Mouse (Mus musculus) intestine, embryonic 16.5 days (tissue): ENCODE results near the gene Ssbp2. TPM values are rescaled to one million over a fixed set of nuclear protein-coding genes. Genes with fewer than 3 reads are reported as not detected.
A peak's percentile ranks its signal among the peaks of the same experiment; 100 is the strongest.

Experiments
- ATAC-seq: fragments of 200-750 bp; cut with Nextera tagmentation; 2 replicates; pipeline ENCODE4 v1.8.0; 2017; ENCODE audit warnings: moderate TSS enrichment, moderate library complexity
- H3K27ac ChIP-seq: fragments of 300-500 bp; sonication (generic); 2 replicates; pipeline ENCODE4 v1.5.1; 2014; ENCODE audit warnings: mild to moderate bottlenecking, low read length
- H3K27me3 ChIP-seq: fragments of 300-500 bp; sonication (generic); replicated peaks from 2 replicates; pipeline ENCODE4 v1.6.1; 2014; ENCODE audit warnings: low read length, control low read depth, mixed read lengths; ENCODE audit not compliant: control insufficient read depth, insufficient read depth
- H3K36me3 ChIP-seq: fragments of 300-500 bp; sonication (generic); 2 replicates; pipeline ENCODE4 v1.6.1; 2014; ENCODE audit warnings: low read length, control low read depth; ENCODE audit not compliant: control insufficient read depth, insufficient read depth
- H3K4me1 ChIP-seq: fragments of 300-500 bp; sonication (generic); 2 replicates; pipeline ENCODE4 v1.6.1; 2014; ENCODE audit warnings: low read length, control low read depth, mixed read lengths; ENCODE audit not compliant: control insufficient read depth, insufficient read depth
- H3K4me2 ChIP-seq: fragments of 300-500 bp; sonication (generic); 2 replicates; pipeline ENCODE4 v1.6.1; 2014; ENCODE audit warnings: low read depth, low read length, control low read depth
- H3K4me3 ChIP-seq: fragments of 300-500 bp; sonication (generic); 2 replicates; pipeline ENCODE4 v1.5.1; 2014; ENCODE audit warnings: mild to moderate bottlenecking, low read length
- H3K9ac ChIP-seq: fragments of 300-500 bp; sonication (generic); 2 replicates; pipeline ENCODE4 v1.6.1; 2014; ENCODE audit warnings: low read depth, low read length
- H3K9me3 ChIP-seq: fragments of 300-500 bp; sonication (generic); 2 replicates; pipeline ENCODE4 v1.6.1; 2016; ENCODE audit warnings: low read length, control low read depth; ENCODE audit not compliant: control insufficient read depth
- WGBS: fragments of 180-500 bp; shearing (Covaris S2); extraction: QIAGEN DNeasy Blood & Tissue Kit; methylation state at CpG from one replicate; pipeline ENCODE4 v1.1.7; 2014; 5-methylcytosine and 5-hydroxymethylcytosine counted together
- polyA plus RNA-seq: library from polyadenylated mRNA; unstranded; fragments of >200 nt; fragmentation: Nextera tagmentation; extraction: Ambion mirVana; gene quantifications from 2 replicates; pipeline ENCODE4 v1.2.1, GENCODE M21; 2015

The Ssbp2 gene
- polyA plus RNA-seq, 1 experiment from 2014 or later = 78.7 TPM

DNA sequence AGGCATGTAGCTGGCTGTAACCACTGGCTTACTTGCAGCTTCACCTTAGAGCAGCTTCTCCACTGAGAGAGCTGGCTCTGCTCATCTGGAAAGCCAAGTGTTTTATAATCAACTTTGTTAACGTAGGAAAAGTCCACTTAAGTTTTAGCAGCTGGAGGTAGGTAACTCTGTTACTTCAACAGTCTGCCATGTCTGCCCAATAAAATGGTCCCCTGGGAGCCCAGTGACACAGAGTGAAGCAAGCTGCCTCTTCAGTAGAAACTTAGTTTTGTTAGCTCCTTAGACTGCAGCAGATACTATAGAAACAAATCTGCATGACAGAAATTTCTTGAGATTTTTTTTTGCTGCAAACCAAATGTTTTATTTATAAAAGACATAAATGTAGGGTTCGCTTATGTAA lies 202.7 kb downstream of the Ssbp2 start:
- ATAC-seq = no peak

DNA sequence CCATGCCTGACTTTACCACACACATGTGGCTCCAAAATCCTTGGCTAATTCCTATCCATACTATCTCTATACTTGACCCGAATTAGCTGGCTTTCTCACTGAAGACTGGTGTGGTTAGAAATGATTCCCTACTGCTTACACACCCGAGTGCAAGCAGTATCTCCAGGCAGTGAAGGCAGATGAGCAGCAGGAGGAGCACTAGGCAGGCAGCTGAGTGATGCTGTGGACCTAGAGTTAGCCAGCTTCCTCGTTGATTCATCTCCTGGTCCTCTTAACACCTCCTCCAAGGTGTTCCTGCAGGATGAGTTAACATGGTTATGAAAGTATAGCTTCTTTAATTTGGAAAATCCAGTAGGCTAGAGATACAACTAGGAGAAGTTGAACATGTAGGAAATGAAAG lies 213.2 kb downstream of the Ssbp2 start:
- no peak for ATAC-seq
- 67% methylated on average over 3 of the region's 3 CpGs for WGBS
- H3K36me3 ChIP-seq = no peaks in the 10 kb centered on the region
- no peak overlapping the region for H3K27ac ChIP-seq
- no peaks in the 10 kb centered on the region for H3K9me3 ChIP-seq
- no peaks in the 10 kb centered on the region for H3K27me3 ChIP-seq
- H3K4me1 ChIP-seq = no peaks in the 10 kb centered on the region
- no peak overlapping the region for H3K4me2 ChIP-seq
- H3K9ac ChIP-seq = no peak overlapping the region
- H3K4me3 ChIP-seq = no peak overlapping the region

More for the DNA sequence above, 202.7 kb downstream of the Ssbp2 start:
- no peak overlapping the region for H3K27ac ChIP-seq
- H3K4me1 ChIP-seq = no peaks in the 10 kb centered on the region
- H3K36me3 ChIP-seq = no peaks in the 10 kb centered on the region
- no peaks in the 10 kb centered on the region for H3K9me3 ChIP-seq
- no peak overlapping the region for H3K9ac ChIP-seq
- H3K4me2 ChIP-seq = no peak overlapping the region
- no peaks in the 10 kb centered on the region for H3K27me3 ChIP-seq
- 60% methylated on average over 2 of the region's 2 CpGs for WGBS
- no peak overlapping the region for H3K4me3 ChIP-seq

DNA sequence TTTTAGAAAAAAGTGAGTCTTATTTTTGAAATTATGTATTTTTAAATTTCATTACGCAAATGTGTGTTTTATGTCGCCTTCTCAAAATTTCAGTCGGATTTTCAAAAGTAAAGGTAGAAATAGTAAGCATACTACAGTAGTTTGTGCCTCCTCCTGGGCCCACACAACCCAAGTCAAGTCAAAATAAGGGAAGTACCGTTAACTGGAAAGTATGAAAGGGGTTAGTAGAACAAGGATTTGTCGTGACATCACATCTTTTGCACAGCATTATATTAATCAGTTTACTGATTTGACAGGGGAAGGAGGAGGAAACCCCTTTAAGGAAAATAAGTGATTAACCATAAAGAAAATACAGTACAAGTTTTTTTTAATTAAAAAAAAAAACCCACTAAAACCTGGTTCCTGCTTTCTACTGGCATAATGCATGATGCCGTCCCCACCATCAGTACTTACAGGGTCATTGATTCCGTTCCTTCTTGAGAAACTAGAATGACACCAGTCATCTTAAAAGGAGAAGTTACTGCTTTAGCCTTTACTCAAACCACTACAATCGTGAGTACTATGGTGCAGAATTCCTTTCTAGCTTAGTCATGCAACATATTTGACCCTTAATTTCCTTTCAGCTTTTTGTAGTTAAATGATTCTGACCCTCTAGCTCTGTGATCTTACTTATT lies 220.8 kb downstream of the Ssbp2 start:
- H3K9ac ChIP-seq = no peak overlapping the region
- 87% methylated on average over 8 of the region's 8 CpGs for WGBS
- no peak overlapping the region for H3K4me3 ChIP-seq
- H3K36me3 ChIP-seq = no peaks in the 10 kb centered on the region
- H3K4me2 ChIP-seq = no peak overlapping the region
- H3K27ac ChIP-seq = no peak overlapping the region
- H3K4me1 ChIP-seq = no peaks in the 10 kb centered on the region
- H3K27me3 ChIP-seq = no peaks in the 10 kb centered on the region
- H3K9me3 ChIP-seq = no peaks in the 10 kb centered on the region
- no peak for ATAC-seq

DNA sequence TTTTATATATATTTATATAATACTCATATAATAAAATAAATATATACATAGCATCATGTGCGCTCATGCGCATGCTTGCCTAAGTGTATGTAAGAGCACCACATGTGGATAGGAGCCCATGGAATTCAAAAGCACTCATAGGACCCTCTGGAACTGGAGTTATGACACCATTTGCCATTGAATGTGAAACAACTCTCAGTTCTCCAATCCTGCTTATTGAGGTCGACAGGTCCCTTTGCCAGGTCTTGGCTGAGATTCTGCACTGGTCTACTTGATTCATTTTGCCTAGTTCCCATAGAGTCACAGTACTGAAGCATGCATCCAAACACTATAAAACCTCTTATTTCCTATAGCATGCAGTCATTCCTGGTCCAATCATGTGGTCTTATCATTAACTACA lies 221.4 kb downstream of the Ssbp2 start:
- Histone ChIP-seq H3K4me1 (no peaks in the 10 kb centered on the region), H3K4me2 (no peak overlapping the region), H3K36me3 (no peaks in the 10 kb centered on the region), H3K27ac (no peak overlapping the region), H3K9me3 (no peaks in the 10 kb centered on the region), H3K9ac (no peak overlapping the region), H3K27me3 (no peaks in the 10 kb centered on the region), H3K4me3 (no peak overlapping the region)
- WGBS = 84% methylated on average over 3 of the region's 3 CpGs
- no peak for ATAC-seq

DNA sequence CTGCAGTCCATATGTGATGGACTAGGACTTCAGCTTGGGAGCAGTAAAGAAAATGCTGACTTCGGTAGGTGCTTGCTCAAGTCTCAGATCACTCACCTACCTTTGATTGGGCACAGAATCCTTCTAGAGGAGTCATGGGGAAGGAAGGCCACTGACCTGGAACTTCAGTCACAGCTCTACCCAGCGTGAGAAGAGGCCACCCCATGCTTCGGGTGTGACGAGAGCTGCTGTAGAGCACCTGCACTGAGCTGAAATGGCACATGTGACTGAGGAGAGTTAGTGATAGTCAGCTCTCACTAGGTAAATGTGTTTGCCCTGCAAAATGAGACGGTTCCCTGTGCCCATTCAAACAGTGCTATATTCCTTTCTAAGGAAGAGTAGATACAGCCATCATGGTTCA lies 230.0 kb downstream of the Ssbp2 start:
- no peaks in the 10 kb centered on the region for H3K27me3 ChIP-seq
- no peak overlapping the region for H3K9ac ChIP-seq
- peak; percentile 62; the same call in 1 of the 2 replicates for ATAC-seq
- no peak overlapping the region for H3K27ac ChIP-seq
- H3K4me1 ChIP-seq = no peaks in the 10 kb centered on the region
- no peak overlapping the region for H3K4me2 ChIP-seq
- 0 out of 2 replicates have a peak, but pooled peaks cover 3% of the 10 kb centered on the region for H3K36me3 ChIP-seq
- H3K4me3 ChIP-seq = no peak overlapping the region
- H3K9me3 ChIP-seq = no peaks in the 10 kb centered on the region
- WGBS = 80% methylated on average over 5 of the region's 5 CpGs

DNA sequence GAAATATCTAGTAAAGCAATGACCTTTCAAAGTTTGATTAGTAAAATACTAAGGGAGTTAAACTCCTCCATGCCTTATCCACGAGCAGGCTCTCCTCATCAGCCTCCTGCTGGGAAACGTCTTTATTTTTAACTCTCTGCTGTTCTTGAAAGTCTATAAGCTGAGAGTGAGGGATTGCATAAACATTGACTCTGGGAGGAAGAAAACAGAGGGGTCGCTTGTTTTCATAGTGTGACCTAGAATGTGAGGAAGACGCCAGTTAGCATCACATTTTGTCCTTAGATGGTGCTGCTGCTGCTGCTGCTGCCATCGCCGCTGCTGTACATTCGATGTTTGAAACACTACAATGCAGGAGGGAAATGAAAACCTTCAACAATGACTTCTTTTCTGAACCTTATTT lies 233.5 kb downstream of the Ssbp2 start:
- Histone ChIP-seq H3K9me3 (no peaks in the 10 kb centered on the region), H3K27me3 (no peaks in the 10 kb centered on the region), H3K9ac (no peak overlapping the region), H3K27ac (no peak overlapping the region), H3K36me3 (0 out of 2 replicates have a peak, but pooled peaks cover 3% of the 10 kb centered on the region), H3K4me1 (no peaks in the 10 kb centered on the region), H3K4me2 (no peak overlapping the region), H3K4me3 (no peak overlapping the region)
- ATAC-seq = no peak
- 49% methylated on average over 7 of the region's 7 CpGs for WGBS

DNA sequence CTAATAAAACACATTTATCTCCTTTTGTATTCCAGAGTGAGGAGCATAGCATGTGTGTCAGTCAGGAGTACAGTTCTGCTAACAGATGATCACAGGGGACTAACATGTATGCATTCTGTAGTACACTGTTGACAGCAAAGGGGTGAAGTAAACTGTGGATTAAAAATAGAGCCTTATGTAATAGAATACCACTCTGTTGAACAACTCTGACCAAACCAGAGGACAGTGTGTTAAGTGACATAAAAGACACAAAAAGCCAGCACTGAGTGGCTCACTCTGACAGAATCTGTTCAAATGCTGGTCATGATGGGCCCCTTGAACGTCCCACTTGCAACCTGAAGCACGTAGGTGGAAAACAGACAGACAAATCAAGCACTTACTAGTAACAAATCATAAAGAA lies 235.3 kb downstream of the Ssbp2 start:
- no peak for ATAC-seq
- H3K36me3 ChIP-seq = 0 out of 2 replicates have a peak, but pooled peaks cover 3% of the 10 kb centered on the region
- WGBS = 83% methylated on average over 2 of the region's 2 CpGs

DNA sequence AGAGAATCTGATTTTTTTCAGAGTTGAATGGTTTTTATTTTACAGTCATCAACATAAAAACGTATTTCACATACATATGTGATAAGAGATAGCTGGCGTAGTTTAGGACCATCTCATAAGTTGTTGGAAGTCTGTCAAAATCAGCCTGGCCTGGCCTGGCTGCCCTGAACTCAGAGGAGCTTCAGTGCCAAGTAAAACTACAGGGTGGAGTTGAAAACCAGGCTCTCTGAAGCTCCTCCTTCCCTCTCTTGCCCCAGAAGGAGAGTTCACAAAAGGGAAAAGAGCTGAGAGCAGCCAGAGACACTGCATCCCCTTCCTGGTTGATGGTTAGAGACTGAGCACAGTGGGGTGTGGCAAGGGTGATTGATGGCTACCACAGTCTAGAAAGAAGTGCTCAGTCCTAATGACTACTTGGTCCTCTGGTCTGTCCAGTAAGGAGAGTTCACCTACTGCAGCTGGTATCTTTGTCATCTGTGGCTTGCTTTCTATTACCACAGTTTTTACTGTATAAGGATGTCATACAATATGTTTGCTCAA lies 236.1 kb downstream of the Ssbp2 start:
- H3K27me3 ChIP-seq = no peaks in the 10 kb centered on the region
- no peak overlapping the region for H3K9ac ChIP-seq
- no peaks in the 10 kb centered on the region for H3K9me3 ChIP-seq
- H3K27ac ChIP-seq = no peak overlapping the region
- WGBS = 83% methylated on average over 2 of the region's 2 CpGs
- no peak overlapping the region for H3K4me3 ChIP-seq
- no peak overlapping the region for H3K4me2 ChIP-seq
- H3K36me3 ChIP-seq = 0 out of 2 replicates have a peak, but pooled peaks cover 3% of the 10 kb centered on the region
- no peaks in the 10 kb centered on the region for H3K4me1 ChIP-seq
- ATAC-seq = no peak; the same call in 1 of the 2 replicates

More for the DNA sequence above, 235.3 kb downstream of the Ssbp2 start:
- no peak overlapping the region for H3K4me2 ChIP-seq
- no peaks in the 10 kb centered on the region for H3K9me3 ChIP-seq
- no peaks in the 10 kb centered on the region for H3K4me1 ChIP-seq
- no peak overlapping the region for H3K9ac ChIP-seq
- H3K27ac ChIP-seq = no peak overlapping the region
- no peaks in the 10 kb centered on the region for H3K27me3 ChIP-seq
- no peak overlapping the region for H3K4me3 ChIP-seq

DNA sequence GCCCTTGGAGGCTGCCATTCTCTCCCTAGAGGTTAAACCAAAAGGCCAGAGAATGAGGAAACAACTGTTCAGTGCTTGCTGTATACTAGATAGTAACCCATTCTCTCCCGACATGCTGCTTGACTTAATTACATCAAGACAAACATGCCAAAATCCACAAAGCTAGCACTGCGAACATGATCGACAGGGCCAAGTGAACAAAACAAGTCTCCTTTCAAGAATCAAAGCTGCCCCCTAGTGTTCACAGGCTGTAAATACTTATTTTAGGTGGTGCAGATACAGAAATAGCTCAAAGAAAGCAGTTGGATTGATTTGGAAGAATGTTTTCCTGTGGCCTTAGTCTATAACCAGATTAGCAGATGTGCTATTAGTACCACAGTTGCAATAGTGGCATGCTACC lies 236.9 kb downstream of the Ssbp2 start:
- Histone ChIP-seq H3K4me1 (no peaks in the 10 kb centered on the region), H3K4me3 (no peak overlapping the region), H3K36me3 (no peaks in the 10 kb centered on the region), H3K9ac (no peak overlapping the region), H3K27ac (no peak overlapping the region), H3K27me3 (no peaks in the 10 kb centered on the region), H3K9me3 (no peaks in the 10 kb centered on the region), H3K4me2 (no peak overlapping the region)
- 37% methylated on average over 3 of the region's 3 CpGs for WGBS
- ATAC-seq = no peak
